Mouse (Mus musculus) spleen, adult 2 months (tissue): Measurements from ENCODE around the gene Rsph14.

Source experiments
- CTCF ChIP-seq: fragments of 200-500 bp; IDR thresholded peaks from 2 replicates; pipeline ENCODE4 v1.5.1; 2011; ENCODE audit warnings: mild to moderate bottlenecking, inconsistent platforms; ENCODE audit not compliant: insufficient read depth, insufficient read length, insufficient replicate concordance; ENCODE audit errors: extremely low read depth
- POLR2A ChIP-seq: fragments of 200-500 bp; IDR thresholded peaks from 2 replicates; pipeline ENCODE4 v1.6.1; 2011; ENCODE audit warnings: low read depth, low read length, inconsistent platforms

DNA sequence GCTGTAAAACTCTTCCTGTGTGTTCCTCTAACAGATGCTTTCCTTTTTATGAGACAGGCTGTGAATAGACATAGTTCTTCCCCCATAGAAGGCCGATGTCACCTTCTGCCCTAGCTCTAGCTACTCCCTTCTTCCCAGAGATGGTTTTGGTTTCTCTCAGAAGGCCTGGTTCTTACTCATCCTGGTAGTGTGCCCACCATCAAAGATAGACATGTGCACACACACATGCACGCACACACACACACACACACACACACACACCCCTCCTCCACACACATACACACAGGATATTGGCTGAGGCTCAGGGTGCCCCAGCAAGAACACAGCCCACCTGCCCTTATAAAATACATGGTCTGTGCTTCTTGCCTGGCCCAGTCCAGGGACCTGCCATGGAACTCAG, 63.1 kb downstream of the Rsph14 start:
- TF ChIP-seq CTCF, result no peak
- TF ChIP-seq POLR2A, result no peak
